Mouse (Mus musculus) spleen, adult 12 weeks (tissue): Measurements from ENCODE around the gene Apol7a.
A peak's percentile ranks its signal among the peaks of the same experiment; 100 is the strongest.

Experiments
- DNase-seq: peaks from one replicate; pipeline ENCODE4 v3.0.0; 2022; ENCODE audit warnings: low spot score

The Apol7a gene

DNA sequence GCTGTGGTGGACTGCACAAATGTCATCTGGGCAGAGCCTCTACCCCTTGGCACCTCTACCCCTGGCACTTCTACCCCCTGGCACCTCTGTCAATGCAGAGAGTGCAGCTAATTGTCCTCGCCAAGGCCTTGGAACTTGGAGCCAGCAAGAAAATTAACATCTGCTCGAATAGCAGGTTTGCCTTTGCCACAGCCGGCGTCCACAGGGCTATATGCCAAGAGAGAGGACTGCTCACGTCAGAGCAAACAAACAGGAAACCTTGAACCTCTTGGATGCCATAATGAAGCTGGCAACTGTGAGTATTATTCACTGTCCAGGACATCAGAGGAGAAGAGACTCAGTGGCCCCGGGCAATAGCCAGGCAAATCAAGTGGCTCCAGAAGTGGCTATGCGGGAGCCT is 22.0 kb downstream of the Apol7a start:
- DNase-seq: no peak

DNA sequence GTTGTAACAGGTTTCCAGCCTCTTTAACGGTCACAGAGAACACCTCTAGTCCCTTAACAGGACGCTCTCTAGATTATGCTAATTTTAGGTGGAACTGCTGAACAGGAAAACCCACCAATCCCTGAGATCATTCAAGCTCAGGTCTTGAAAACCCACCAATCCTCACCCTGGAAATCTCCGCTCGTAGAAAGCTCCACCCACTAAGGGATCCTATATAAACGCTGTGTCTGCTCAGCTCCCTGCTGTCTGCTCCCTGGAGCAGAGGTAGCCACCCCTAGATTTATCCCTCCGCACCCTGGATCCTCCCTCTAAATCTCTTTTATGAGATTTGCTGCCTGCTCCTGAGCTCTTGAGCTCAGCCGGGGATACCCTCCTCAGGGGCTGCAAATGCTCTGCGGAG is 28.3 kb downstream of the Apol7a start:
- no peak for DNase-seq

DNA sequence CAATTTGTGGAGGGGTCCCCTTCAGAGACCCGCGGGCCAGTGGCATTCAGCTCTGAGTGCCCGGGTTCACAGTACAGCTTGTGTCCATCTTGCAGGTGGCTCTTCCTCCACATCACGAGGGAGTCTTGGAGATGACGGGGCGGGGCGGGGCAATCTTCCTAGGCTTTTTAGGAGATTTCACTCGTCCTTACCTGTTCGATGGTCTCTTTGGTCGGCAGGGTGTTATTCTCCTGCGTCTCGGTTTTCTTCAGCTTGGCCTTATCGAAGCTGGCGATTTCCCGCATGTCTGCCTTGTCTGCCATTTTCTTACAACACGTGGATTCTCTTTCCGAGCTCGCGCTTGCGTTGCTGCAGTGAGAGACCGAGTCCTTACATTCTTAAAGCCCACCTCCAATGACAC is 28.9 kb downstream of the Apol7a start:
- no peak for DNase-seq

DNA sequence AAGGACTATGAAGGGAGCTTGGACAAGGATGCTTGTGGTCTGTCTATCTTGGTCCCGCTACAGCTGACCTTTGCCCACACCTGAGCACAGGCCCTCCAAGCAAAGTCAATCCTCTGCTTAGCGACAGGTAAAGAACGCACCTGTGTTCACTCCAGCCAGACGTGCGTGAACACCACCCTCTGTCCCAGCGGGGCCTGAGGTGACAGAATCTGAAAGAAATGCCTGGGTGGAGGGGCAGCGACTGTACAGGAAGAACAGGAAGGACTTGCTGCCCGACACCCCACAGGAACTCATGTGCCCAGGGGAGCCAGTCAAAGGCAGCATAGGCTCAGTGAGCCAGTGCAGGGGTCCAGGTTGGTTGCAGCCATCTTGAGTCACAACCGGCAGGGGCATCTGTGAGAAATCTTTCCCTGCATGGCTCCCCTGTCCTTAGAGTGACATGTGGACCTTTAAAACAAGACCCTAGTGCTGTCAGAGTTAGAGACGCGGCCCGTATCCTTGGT is 30.0 kb downstream of the Apol7a start:
- no peak for DNase-seq

DNA sequence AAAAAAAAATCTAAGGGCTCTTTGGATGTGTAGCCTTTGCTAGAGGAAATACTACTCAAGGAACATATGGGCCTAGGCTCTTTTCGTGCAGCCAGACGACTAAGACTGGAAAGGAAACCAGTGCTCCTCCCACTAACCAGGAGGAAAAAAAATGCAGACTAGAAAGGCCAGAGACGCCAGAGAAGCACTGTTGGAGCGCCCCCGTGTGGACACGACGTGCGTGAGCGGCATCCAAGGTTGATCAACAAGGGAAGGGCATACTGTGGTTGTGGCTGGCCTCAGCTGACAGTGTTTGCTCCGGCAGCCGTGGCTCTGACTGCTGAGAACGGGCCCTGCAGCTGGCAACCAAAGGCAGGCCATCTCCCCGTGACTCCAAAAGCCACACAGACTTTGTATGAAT is 30.8 kb downstream of the Apol7a start:
- peak; percentile 52 for DNase-seq

DNA sequence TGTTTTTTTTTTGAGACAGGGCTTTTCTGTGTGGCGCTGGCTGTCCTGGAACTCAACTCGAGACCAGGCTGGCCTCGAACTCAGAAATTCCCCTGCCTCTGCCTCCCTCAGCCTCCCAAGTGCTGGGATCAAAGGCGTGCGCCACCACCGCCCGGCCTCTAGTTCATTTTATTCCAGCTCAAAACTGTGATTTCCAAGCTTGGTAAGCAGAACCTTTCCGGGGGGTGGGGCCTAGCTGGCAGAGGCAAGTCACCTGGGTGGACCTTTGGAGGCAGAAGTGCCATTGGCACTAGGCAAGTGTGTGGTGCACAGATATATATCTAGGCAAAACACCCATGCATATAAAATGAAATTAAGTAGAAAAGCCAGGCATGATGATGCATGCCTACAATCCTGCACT is 31.4 kb downstream of the Apol7a start:
- no peak for DNase-seq

DNA sequence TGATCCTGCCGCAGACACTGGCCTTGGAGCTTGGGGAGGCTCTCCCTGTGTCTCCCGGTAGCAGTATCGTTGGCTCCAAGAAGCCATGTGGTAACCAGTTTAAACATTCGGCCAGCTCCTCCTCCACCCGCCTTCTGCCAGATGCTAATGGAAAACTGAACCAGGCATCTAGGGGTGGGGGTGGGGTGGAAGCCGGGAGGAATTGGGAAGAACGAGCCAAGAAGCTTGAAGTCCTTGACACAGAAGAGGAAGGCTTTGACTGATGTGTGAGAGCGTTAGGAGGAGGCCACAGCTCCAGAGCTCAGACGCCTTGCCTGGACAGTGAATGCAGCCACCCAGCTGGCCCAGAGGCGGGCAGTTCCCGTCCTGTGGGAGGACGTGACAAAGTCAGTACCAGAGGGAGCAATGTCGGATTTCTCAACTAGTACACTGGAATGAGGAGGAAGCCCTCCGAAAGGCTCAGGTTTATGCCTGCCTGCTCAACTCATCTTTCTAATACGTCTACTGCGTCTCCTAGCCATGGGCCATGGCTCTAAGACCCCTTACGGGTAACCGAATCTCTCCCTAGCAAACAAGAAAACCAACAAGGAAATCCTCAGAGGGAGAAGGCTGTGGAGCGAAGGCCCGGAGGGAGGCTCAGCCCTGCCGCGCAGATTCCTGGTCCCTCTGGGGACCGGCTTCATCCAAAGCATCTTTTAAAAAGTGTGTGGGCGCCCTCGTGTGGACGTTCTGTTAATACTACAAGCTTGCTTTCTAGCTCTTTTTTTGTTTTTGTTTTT is 32.0 kb downstream of the Apol7a start:
- DNase-seq: no peak

DNA sequence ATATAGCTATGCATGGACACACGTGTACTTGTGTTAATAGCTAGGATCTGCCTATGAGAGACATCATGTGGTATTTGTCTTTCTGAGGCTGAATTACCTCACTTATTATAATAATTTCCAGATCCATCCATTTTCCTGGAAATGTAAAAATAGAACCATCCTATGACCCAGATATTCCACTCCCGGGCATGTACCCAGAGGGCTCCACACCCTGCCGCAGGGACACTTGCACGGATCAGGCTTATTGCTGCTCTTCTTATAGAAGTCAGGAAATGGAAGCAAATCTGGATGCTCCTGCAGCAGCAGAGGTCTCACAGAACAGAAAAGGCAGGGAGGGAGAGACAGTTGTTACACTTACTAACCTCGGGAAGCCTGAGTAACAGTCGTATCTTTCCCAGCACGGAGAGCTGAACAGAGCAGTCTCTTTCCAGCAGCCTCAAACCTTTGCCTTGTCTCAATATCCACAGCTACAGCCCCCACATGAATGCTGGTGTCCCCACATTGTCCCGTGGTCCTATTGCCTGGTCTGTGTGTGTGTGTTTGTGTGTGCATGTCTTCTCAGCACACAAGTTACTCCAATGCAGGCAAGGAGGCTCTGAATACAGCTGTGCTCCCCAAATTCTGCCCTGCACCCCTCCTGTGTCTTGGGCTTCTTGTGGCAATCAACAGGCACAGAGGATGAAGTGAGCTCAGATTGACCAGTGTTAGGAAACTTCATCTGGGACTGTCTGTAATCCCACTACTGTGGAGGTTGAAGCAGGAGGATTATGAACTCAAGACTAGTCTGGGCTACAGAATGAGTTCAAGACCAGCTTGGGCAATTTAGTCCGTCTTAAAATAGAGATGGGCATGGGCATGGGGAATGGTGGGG is 33.0 kb downstream of the Apol7a start:
- no peak for DNase-seq

DNA sequence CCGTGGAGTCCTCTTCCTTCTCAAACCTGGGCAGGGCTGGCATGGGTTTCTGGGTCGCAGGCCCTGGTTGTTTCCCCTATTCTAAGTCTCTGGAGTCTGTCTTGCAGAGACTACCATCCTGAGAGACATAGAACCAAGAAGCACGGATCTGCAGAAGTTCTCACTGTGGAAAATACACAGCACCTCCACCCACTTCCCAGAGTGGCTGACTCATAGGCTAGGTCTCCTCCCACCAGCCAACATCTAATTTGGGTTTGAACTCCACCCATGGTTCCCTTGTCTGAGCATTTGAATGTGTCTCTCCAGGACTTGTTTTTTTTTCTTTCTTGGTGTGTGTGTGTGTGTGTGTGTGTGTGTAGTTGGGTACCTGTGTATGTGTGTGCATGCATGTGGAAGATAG is 34.9 kb downstream of the Apol7a start:
- DNase-seq: no peak

DNA sequence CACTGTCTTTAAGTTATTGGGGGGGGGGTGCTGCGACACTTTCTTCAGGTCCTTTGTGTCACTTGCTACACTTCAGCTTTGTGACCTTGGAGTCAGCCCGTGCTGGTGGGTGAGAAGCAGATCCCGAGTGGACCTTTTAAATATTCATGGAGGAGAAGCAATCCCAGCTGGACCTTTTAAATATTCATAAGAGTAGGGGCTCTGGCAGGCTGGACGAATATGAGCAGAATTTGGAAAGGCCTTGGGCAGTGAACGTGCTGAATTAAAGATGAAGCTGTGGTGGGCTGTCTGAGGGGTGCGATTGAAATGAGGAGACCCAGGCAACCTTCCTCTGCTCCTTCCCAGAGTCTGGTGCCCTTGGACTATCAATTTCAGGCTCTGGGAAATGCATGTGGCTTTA is 35.3 kb downstream of the Apol7a start:
- DNase-seq: no peak

DNA sequence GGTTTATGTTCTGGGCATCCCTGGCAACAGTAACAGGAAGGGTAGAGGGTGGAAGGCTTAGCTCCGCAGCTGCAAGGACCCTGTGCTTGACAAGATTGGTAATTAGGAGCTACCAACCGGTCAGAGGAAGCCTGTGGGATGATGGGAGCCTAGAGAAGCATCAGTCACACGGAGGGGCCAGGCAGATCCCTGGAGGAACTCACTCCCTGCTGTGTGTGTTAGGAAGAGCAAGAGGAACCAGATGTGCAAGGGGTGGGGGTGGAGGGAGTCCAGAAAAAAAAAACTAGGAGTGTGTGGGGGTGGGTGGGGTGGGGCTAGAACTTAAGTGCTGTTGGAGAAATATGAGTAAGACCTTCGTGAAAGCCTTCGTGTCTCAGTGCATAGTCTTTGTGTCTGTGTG is 36.0 kb downstream of the Apol7a start:
- DNase-seq: no peak

DNA sequence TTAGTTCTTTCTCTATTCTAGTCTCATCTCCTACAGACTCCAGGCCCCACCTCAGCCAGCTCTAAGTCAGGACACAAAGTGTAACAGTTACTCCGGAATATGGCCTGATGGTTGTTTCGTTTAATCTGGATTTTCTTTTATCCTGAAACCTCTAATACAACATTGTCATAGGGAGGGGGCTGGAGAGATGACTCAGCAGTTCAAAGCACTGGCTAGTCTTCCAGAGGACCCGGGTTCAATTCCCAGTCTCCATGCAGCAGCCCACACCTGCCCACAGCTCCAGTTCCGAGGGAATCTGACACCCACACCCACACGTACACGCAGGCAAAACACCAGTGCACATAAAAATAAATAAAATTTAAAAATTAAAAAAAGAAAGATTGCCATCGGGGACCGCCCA is 39.0 kb downstream of the Apol7a start:
- no peak for DNase-seq

DNA sequence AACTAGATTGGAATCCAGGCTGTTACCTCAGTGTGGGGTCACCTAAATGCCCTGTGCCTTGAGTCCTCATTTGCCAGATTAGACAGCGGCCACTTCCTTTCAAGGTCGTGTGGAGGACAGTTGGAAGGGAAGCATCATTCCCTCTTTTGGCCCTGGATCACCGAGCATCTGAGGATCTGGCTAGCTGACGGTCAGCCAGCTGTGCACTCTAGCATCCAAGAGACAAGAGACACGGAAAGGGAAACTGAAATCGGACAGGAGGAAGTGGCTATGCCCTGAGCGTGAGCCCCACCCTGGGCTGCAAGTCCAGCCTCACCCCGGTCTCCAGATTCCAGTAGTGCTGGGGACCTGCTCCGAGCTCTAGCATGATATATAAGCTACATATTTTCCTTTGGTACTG is 39.4 kb downstream of the Apol7a start:
- DNase-seq: no peak

DNA sequence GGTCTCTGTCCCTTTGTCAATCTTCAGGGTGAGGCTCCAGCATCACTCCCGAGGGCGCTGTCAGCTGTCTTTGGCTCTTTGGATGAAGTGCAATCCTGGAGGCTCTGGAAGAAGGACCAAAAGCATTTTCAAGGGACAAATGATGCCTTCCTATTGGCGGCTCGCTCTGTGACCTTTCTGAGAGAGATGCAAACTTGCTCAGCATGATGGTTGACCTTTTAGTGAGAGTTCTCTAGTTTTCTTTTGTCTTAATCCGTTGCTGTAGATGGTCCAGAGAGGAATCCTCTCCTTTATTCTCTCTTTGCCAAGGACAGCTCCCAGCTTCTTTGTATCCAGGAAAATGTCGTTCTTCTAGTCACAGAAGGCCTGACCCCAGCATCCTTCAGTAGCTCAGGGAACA is 39.8 kb downstream of the Apol7a start:
- no peak for DNase-seq

DNA sequence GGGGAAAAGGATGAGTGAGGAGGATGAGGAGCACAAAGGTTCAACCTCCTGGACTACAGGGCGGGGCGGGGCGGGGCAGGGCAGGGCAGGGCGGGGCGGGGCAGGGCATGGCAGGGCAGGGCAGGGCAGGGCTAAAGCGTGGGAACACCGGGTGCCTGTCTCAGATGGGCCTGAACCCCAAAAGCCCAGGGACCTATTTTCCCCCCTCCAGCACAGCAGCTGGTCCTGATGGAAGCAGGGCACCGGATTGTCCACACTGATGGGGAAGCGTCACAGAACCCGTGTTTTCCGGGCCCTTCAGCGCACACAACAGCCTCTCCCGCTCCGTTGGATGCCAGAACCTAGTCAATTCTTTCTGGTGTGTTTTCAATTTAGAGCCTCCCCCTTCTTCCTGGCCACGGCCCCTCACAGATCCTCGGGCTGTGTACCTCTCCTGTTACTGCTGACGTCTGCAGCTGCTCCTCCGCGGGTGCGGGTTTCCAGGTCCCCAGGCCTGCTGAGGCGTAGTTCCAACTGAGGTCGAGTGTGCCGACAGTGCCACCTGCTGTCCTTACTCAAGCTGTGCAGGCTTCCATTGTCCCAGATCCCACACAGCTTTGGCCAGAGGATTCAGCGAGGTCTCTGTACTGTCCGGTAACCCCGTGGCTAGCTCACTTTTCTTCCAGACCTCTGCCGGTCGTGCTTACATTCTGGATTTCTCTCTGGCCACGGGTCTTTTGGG is 40.4 kb downstream of the Apol7a start:
- peak; percentile 15 for DNase-seq

DNA sequence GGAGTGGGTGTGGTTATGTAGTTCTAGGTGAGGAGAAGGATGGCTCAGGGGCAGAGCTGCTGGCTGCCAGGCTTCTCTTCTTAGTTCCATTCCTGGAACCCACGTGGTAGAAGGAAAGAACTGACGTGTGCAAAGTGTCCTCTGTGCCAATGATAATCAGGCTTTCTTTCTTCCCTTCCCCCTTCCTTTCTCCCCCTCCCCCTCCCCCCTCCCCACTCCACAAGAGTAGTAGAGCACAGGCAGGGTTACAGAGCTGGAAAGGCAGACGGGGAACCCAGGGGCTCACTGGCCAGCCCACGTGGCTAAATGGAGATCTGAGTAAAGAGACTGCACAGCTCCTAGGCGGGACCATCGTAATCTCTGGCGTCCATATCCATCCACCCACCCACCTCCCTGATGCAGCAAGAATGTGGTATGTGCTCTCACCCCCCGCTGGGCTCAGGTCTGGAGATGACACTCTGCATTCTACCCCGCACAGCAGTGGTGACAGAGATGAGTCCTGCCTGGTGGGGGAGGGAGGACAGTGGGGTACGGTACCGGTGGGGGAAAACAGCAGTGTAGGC is 42.6 kb downstream of the Apol7a start:
- no peak for DNase-seq

DNA sequence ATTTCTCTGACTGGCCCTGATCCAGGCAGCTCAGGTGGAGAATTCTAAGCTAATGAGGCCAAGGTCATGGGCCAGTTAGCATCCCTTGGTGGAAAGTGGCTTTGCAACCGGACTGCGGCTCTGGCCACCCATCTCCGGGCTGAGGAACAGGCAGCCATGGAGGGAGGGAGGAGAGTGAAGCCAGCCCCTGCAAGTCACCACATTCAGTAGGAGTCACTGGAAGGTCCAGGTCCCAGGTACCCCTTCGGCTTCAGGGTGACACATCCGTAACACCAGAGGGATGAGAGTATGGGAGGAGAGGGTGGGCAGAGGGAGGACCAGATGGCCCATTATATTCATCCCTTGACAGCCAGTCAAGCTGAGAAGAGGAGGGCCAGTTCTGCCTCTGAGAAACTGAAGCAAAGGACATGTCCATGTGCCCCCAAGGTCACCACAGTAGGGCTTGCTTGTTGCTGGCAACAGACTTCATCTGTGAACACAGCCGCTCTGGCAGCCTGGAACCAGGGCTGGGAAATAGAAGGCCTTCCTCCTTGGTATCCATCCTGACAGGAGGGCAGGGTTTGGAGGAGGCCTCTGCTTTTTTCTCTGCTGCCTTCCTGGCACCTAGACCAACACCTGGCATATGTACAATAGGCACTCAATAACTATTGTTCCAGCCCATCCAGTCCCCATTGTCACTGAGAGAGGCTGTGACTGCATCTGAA is 43.9 kb downstream of the Apol7a start:
- DNase-seq: no peak

DNA sequence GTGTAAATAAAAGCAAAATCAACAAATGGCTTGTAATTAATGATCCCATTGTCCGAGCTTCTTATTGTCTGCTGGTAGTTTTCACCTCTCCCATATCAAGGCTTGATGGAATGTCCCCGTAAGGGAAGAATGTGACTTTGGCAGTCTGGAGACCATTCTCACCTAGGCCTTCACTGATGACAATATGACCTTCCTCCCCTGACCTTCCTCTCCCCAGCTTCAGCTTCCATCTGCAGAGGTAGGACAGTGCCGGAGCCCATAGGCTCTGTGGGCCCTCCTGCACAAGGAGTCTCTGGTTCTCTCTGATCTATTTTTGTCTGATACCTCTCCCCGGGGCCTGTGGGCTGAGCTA is 44.4 kb downstream of the Apol7a start:
- DNase-seq: no peak

DNA sequence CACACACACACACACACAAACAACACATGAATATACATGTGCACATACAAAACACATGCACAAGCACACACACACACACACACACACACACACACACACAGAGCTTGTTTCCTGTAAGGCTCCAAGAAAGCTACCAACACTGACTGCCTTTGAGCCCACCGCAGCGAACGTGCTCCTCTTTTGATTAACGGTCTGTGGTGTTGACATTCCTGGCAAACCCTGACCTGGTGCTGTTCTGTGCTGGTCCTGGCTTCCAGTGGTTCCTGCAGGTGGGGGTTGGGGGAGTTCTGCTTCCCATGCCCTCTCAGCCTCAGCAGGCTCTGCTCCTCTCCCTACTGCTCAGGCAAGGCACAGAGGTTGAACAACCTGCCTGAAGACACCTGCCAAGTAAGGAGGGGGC is 45.1 kb downstream of the Apol7a start:
- no peak for DNase-seq

DNA sequence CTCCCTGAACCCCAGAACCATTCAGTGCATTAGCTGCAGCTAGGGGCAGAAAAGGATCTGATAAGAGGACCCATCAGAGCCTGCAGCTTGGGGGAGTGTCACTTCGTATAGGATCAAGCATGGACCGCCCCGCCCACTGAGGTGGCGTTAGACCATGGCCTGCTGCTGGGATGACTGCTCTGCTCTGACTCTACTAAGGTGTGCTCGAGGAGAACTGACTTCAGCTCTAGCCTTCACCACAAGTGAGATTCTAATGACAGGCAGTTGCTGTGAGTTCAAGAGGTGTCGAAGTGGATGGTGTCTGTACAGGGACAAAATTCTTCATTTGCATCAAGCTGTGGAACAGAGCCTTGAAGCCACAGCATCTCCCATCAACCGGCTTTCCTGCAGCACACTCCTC is 46.0 kb downstream of the Apol7a start:
- DNase-seq: no peak

DNA sequence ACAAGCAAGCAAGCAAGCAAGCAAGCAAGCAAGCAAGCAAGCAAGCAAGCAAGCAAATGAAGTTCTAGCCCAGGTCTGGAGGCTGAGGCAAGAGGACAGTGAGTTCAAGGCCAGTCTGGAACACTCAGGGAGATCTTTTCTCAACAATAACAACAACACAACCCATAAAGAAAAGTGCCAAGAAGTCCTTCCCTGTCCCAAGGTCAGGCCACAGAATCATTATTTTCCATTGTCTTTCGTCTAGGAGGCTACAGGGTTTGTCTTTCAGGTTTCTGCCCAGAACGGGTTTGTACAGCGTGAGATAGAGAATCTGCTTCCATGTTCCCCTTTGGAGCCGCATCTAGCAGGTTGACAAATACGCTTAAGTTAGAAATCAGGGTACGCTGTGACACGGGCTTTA is 48.8 kb downstream of the Apol7a start:
- no peak for DNase-seq

DNA sequence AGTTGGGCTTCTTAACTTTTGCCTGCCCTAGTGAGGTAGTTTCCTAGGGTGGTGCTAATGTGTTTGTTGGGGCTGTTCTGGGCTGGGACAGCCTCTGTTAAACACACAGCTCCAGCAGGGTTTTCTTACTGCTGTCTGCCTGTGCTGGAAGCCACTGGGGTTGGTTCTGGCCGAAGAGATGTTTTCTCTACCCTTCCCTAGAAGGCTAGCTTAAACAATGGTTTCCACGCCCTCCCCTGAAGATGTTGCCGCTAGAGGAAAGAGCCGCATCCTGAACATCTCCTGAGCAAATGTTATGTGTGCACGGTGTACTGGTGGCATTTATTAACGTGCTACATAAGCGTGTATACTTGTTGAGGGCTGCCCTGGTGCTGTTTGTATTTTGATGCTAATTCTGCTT is 50.8 kb downstream of the Apol7a start:
- no peak for DNase-seq
